Mouse (Mus musculus): Measurements from ENCODE around the gene Topaz1. TPM values are rescaled to one million over a fixed set of nuclear protein-coding genes. Genes with fewer than 3 reads are reported as not detected.

The Topaz1 gene
- not detected in 2 replicates for polyA plus RNA-seq (2015; fragmentation: Nextera tagmentation; extraction: Ambion mirVana)

DNA sequence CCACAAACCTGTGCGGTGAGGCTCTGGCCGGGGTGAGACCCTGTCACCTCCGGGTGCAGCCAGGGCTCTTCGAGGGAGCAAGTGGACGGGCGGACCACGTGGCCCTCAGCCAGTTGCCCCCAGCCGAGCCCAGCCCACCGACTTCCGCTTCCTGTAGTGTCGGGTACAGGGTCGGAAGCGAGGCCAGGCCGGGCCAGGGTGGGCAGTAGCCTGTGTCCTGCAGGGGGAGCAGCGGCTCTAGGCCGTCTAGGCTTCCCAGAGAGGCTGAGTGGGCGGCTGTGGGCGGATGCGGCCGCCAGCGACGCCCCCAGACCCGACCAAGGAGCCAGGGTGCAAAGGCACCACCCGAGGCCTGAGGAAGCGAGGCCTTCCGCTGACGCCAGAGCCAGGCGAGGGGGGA, at the start of gene Topaz1:
Topaz1 (plus strand) TSS at position 287 of the 400 bp plus-strand sequence.
- Histone ChIP-seq H3K9me3 (replicated peaks) (no peaks in the 10 kb centered on the region), H3K4me2 (replicated peaks) (no peak within 1 kb of the TSS), H3K9ac (no peak within 1 kb of the TSS), H3K27me3 (no peaks in the 10 kb centered on the region; the same call in 1 of the 2 replicates), H3K27ac (replicated peaks) (no peak within 1 kb of the TSS), H3K36me3 (no peaks in the 10 kb centered on the region), H3K4me3 (replicated peaks) (no peak within 1 kb of the TSS), H3K4me1 (no peaks in the 10 kb centered on the region)
- 73% methylated on average over 28 of the region's 28 CpGs for WGBS
- ATAC-seq (ENCODE audit: insufficient number of reproducible peaks, low FRiP score, low TSS enrichment, low read depth): no peak

DNA sequence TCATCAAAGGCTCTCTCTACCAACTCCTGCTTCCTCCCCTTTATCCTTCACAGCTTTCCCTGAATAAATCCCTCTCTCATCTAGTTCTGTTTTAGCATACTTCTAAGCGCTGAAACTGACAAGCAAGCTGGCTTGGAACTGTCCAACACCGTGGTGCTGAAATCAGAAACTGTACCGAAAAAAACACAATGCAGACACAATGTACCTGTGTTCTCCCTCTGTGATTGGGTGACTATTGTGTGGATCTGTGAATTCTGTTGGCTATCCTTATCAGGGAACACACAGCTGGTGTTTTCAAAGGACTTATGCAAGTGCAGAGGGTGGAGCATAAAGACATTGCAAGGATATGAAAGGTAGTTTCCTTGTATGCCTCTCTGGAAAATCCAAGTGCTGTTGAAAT, 45.3 kb upstream of the Topaz1 start:
- Histone ChIP-seq H3K4me2 (replicated peaks) (no peak overlapping the region), H3K9me3 (replicated peaks) (no peaks in the 10 kb centered on the region), H3K27ac (replicated peaks) (no peak overlapping the region), H3K27me3 (no peaks in the 10 kb centered on the region), H3K4me3 (replicated peaks) (no peak overlapping the region), H3K4me1 (no peaks in the 10 kb centered on the region), H3K36me3 (no peaks in the 10 kb centered on the region), H3K9ac (no peak overlapping the region)
- 3% methylated on average over 3 of the region's 3 CpGs for WGBS
- ATAC-seq (ENCODE audit: insufficient number of reproducible peaks, low FRiP score, low TSS enrichment, low read depth): no peak

DNA sequence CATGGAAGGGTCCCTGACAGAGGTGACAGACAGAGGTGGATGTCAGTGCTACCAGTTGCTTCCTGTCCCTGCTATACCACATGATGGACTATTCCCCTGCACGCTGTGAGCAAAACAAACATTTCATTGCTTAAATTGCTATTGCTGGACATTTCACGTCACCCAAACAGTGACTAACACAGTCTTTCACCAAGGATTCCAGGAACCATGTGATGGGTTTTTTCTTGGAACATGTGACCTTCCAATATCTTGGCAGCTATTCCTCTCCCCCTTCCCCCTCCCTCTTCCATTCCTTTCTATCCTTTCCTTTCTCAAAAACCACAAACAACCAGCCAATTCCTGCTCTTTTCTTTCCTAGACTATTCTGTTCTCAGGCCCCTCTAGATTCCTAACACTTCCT, 33.3 kb upstream of the Topaz1 start:
- Histone ChIP-seq H3K27ac (replicated peaks) (no peak overlapping the region), H3K4me1 (no peaks in the 10 kb centered on the region), H3K36me3 (no peaks in the 10 kb centered on the region), H3K9ac (no peak overlapping the region), H3K27me3 (0 out of 2 replicates have a peak, but pooled peaks cover 3% of the 10 kb centered on the region), H3K4me2 (replicated peaks) (no peak overlapping the region), H3K9me3 (replicated peaks) (no peaks in the 10 kb centered on the region), H3K4me3 (replicated peaks) (no peak overlapping the region)
- ATAC-seq (ENCODE audit: insufficient number of reproducible peaks, low FRiP score, low TSS enrichment, low read depth): no peak
- 64% methylated on average over 2 of the region's 2 CpGs for WGBS

DNA sequence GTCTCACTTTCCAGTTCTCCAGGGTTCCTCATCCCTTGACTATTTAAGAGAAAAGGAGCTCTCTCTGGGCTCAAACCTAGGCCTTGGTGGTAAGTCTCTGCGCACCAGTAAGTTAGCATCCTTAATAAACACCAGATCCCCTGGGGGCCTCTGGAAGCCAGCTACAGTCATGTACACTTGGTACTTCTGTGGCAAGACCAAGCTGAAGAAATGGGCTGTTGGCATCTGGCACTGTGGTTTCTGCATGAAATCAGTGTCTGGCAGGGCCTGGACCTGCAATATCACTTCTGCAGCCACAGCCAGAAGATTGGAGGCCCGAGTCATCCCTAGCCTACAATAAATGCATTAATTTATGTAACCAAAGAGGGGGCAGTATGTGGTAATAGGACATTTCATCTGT, 32.1 kb upstream of the Topaz1 start:
- ATAC-seq (ENCODE audit: insufficient number of reproducible peaks, low FRiP score, low TSS enrichment, low read depth): no peak
- no peak overlapping the region for H3K9ac ChIP-seq
- WGBS: 69% methylated on average over 2 of the region's 2 CpGs
- H3K27me3 ChIP-seq: 0 out of 2 replicates have a peak, but pooled peaks cover 3% of the 10 kb centered on the region
- no peak overlapping the region for H3K27ac ChIP-seq (replicated peaks)
- no peaks in the 10 kb centered on the region for H3K36me3 ChIP-seq
- H3K4me3 ChIP-seq (replicated peaks): no peak overlapping the region
- H3K4me1 ChIP-seq: no peaks in the 10 kb centered on the region
- H3K4me2 ChIP-seq (replicated peaks): no peak overlapping the region
- H3K9me3 ChIP-seq (replicated peaks): no peaks in the 10 kb centered on the region

DNA sequence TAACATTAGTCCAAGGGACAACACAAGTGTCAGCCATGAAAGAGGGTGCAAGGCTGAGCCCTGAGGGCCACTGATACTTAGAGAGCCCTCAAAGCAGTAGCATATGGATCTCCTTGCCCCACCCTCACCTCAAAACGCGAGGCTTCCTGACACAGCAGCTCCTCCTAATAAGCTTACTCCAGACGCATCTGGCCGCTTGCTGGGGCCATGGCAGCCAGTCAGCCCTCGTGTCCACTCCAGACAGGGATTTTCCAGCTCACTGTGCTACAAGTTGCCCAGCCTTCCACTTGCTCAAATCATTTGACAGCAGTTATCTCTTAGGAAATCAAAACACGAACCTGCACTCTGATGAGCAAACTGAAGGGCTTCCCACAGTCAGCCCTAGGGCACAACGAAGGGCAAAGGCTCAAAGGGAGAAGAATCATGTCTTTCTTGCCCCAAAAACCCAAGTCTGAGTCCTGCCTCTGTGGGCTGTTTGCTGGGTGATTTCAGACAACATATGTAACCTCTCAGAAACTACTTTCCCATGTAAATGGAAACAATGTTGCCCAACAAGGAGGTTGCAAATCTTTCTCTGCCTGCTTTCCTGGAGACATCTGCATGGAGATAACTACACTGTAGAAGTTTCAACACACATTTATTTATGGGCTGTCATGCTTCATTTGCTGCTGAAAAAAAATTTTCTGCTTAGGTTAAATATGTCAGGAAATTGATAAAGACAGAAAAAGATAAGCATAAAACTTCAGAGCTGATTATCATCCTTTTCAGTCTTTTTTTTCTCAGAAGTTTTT, 30.8 kb upstream of the Topaz1 start:
- no peaks in the 10 kb centered on the region for H3K4me1 ChIP-seq
- H3K36me3 ChIP-seq: no peaks in the 10 kb centered on the region
- H3K4me3 ChIP-seq (replicated peaks): no peak overlapping the region
- 0 out of 2 replicates have a peak, but pooled peaks cover 3% of the 10 kb centered on the region for H3K27me3 ChIP-seq
- 9% methylated on average over 7 of the region's 7 CpGs for WGBS
- no peak for ATAC-seq (ENCODE audit: insufficient number of reproducible peaks, low FRiP score, low TSS enrichment, low read depth)
- no peak overlapping the region for H3K9ac ChIP-seq
- H3K27ac ChIP-seq (replicated peaks): no peak overlapping the region
- H3K4me2 ChIP-seq (replicated peaks): no peak overlapping the region
- no peaks in the 10 kb centered on the region for H3K9me3 ChIP-seq (replicated peaks)

DNA sequence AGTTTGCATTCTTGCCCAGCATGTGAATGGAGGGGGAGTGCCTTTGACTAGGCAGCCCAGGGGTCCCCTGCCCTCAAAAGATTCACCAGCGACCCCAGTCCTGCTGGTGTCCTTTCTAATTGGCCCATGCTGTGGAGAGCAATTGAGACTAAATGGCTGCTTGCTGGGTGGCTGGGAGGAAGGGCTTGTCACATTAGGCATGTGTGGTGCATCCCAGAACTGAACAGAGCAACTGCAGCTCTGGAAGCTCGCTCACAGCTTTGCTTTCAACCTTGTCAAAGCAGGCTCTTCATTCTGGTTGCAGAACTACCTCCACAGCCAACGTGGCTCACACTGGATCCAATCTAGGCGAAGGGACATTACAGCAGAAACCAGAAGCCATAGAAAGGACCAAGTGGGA, 24.9 kb upstream of the Topaz1 start:
- ATAC-seq (ENCODE audit: insufficient number of reproducible peaks, low FRiP score, low TSS enrichment, low read depth): no peak
- Histone ChIP-seq H3K9ac (no peak overlapping the region), H3K27me3 (peaks cover 20% of the 10 kb centered on the region), H3K4me1 (no peaks in the 10 kb centered on the region), H3K4me2 (replicated peaks) (no peak overlapping the region), H3K36me3 (no peaks in the 10 kb centered on the region), H3K27ac (replicated peaks) (no peak overlapping the region), H3K9me3 (replicated peaks) (no peaks in the 10 kb centered on the region), H3K4me3 (replicated peaks) (no peak overlapping the region)
- 25% methylated on average over 4 of the region's 4 CpGs for WGBS

DNA sequence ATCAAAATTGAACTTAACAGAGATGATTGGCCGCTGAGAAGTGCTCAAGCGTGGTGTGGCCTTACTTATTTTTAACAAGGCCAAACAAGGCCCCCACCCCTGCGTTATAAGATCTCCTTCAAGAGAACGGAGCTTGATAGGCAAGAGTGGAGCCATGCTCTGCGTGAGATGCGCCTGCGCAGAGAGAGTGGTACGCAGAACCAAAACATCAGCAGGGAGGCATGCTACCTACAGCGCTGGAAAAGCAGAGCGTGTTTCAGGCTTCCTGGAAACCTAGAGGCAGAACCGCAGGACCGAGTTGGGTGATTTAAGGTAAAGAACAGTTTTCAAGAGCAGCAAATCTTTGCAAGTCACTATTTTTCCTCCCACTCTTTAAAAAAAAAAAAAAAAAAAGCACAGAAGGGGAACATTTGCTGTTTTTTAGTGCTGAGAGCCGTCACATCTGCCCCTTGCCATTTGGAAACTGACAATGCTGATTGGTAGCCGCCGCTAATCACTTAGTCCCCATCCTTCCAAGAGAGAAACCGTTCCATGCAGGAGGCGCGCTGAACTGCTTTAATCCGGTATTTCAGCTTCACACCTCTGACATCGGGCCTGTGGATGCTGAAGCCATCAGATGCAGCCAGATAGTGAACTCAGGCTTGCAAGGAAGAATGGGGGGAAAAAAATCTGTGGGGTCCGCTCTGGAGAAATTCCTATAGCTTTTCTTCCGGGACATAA, 21.9 kb upstream of the Topaz1 start:
- WGBS: 35% methylated on average over 22 of the region's 22 CpGs
- no peak overlapping the region for H3K27ac ChIP-seq (replicated peaks)
- H3K4me2 ChIP-seq (replicated peaks): no peak overlapping the region
- ATAC-seq (ENCODE audit: insufficient number of reproducible peaks, low FRiP score, low TSS enrichment, low read depth): no peak
- H3K27me3 ChIP-seq: peaks cover 22% of the 10 kb centered on the region
- no peak overlapping the region for H3K9ac ChIP-seq
- H3K4me1 ChIP-seq: no peaks in the 10 kb centered on the region
- no peaks in the 10 kb centered on the region for H3K9me3 ChIP-seq (replicated peaks)
- no peak overlapping the region for H3K4me3 ChIP-seq (replicated peaks)
- H3K36me3 ChIP-seq: no peaks in the 10 kb centered on the region

DNA sequence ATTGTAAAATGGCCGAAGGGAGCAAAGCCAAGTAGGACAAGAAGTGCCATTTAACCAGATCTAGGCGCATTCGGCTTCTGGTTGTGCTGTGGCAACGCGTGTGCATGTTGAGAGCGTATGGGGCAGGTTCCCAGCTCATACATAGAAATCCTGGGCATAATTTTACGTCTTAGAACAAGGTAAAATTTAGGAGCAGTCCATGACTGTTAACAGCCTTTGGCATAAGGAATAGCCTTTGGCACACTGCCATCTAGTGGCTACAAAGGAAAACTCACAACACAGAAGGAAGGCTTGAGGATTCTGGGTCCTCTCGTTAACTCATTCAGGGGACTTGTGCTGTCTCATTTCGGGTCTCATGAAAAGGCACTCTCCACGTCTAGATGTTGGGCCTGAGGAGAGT, 17.6 kb upstream of the Topaz1 start:
- Histone ChIP-seq H3K9ac (no peak overlapping the region), H3K4me3 (replicated peaks) (no peak overlapping the region), H3K9me3 (replicated peaks) (no peaks in the 10 kb centered on the region), H3K4me2 (replicated peaks) (no peak overlapping the region), H3K4me1 (no peaks in the 10 kb centered on the region), H3K27me3 (peaks cover 23% of the 10 kb centered on the region; the same call in 1 of the 2 replicates), H3K36me3 (no peaks in the 10 kb centered on the region), H3K27ac (replicated peaks) (no peak overlapping the region)
- no peak; the same call in 1 of the 2 replicates for ATAC-seq (ENCODE audit: insufficient number of reproducible peaks, low FRiP score, low TSS enrichment, low read depth)
- 18% methylated on average over 10 of the region's 10 CpGs for WGBS

DNA sequence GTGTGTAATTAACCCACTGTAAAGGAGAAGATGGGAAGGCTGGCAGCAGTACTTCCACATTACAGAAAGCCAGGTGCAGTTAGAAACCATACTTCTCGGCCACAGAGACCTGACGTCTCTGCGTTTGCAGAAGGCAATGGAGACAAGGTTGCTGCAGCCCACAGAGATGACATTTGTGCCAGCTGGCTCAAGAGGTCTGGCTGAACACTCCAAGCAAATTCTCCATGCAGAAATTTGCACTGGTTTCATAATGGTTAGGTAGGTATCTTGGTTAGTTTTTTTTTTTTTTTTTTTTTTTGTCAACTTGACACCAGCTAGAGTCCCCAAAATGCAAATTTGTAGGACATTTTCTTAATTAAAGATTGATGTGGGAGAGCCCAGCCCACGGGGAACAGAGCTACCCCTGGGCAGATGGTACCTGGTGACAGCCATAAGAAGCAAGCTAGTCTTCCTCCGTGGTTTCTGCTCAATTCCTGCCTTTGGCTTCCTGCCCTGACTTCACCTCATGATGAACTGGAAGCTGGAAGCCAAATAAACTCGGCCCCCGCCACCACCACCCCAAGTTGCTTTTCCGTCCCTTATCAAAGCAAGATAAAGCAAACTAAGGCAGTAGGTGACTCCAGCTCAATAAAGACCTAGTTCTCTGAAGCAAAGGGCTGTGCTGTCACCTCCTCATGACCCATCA, 14.9 kb upstream of the Topaz1 start:
- Histone ChIP-seq H3K36me3 (no peaks in the 10 kb centered on the region), H3K4me1 (no peaks in the 10 kb centered on the region), H3K27me3 (peaks cover 12% of the 10 kb centered on the region; the same call in 1 of the 2 replicates), H3K27ac (replicated peaks) (no peak overlapping the region), H3K4me2 (replicated peaks) (no peak overlapping the region), H3K4me3 (replicated peaks) (no peak overlapping the region), H3K9ac (no peak overlapping the region), H3K9me3 (replicated peaks) (no peaks in the 10 kb centered on the region)
- WGBS: 62% methylated on average over 8 of the region's 8 CpGs
- no peak for ATAC-seq (ENCODE audit: insufficient number of reproducible peaks, low FRiP score, low TSS enrichment, low read depth)

DNA sequence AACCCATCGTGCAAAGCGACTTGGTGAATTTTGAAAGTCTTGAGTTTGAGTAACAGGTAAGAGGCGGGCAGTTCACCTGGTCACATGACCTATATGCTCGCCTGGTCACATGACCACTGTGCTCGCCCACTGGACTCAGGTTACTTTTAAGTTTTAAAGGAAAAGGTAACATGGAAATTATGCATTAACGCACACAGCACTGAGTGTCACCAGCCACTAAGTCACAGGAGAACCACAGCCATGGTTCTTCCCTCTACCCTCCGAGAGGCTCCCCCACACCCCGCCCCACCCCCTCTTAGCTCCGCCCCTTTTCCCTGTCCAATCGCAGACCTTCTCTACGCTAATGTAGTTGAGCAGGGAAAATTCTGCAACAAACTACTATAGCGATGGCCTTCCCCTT, 13.9 kb upstream of the Topaz1 start:
- H3K4me2 ChIP-seq (replicated peaks): peak overlapping the region; percentile 6; the same call in 1 of the 2 replicates
- no peaks in the 10 kb centered on the region for H3K36me3 ChIP-seq
- H3K9me3 ChIP-seq (replicated peaks): no peaks in the 10 kb centered on the region
- ATAC-seq (ENCODE audit: insufficient number of reproducible peaks, low FRiP score, low TSS enrichment, low read depth): no peak
- peak overlapping the region; percentile 21 for H3K4me3 ChIP-seq (replicated peaks)
- H3K4me1 ChIP-seq: no peaks in the 10 kb centered on the region
- 36% methylated on average over 12 of the region's 12 CpGs for WGBS
- peaks cover 12% of the 10 kb centered on the region; the same call in 1 of the 2 replicates for H3K27me3 ChIP-seq
- H3K9ac ChIP-seq: no peak overlapping the region
- H3K27ac ChIP-seq (replicated peaks): no peak overlapping the region

DNA sequence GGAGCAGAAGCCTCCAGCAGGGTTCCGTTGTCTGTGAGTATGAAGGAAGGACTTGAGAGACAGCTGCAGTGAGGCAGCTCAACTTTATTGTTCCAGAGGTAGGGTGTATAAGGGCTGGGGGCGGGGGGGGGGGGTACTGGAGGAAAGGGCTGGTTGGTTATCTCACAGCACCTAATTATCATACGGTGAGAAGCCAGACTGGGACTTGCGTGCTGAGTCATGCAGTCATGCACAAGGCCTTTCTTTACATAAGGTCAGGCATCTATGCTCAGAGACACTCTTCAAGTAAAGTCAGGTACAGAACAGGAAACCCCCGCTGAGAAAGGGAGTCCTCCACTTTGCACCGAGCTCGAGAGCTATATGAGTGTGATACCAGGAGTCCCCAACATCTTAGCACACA, 12.2 kb upstream of the Topaz1 start:
- Histone ChIP-seq H3K27me3 (peaks cover 10% of the 10 kb centered on the region; the same call in 1 of the 2 replicates), H3K4me3 (replicated peaks) (no peak overlapping the region), H3K9me3 (replicated peaks) (no peaks in the 10 kb centered on the region), H3K36me3 (no peaks in the 10 kb centered on the region), H3K9ac (no peak overlapping the region), H3K27ac (replicated peaks) (no peak overlapping the region), H3K4me2 (replicated peaks) (no peak overlapping the region), H3K4me1 (no peaks in the 10 kb centered on the region)
- ATAC-seq (ENCODE audit: insufficient number of reproducible peaks, low FRiP score, low TSS enrichment, low read depth): no peak
- 73% methylated on average over 7 of the region's 7 CpGs for WGBS
